Mouse (Mus musculus): ENCODE data around the gene Nup160.
A peak's percentile ranks its signal among the peaks of the same experiment; 100 is the strongest.

Gene Nup160

GRCm38 (mm10) chr2:90660947-90661346, 16.1 kb upstream of the Nup160 start:
- no peak for DNase-seq (ENCODE audit: inconsistent age in 2 of 2, low spot score in 1 of 2)

- DNase-seq (ENCODE audit: inconsistent age in 2 of 2, low spot score in 1 of 2), result no peak
Observed at GRCm38 (mm10) chr2:90661426-90661825, 15.6 kb upstream of the Nup160 start.

GRCm38 (mm10) chr2:90666591-90667387, 10.2 kb upstream of the Nup160 start:
- DNase-seq (ENCODE audit: inconsistent age in 2 of 2, low spot score in 1 of 2), result no peak

- no peak for DNase-seq (ENCODE audit: inconsistent age in 2 of 2, low spot score in 1 of 2)
Observed at GRCm38 (mm10) chr2:90667388-90668265, 9.4 kb upstream of the Nup160 start.

- no peak for DNase-seq (ENCODE audit: inconsistent age in 2 of 2, low spot score in 1 of 2)
Observed at GRCm38 (mm10) chr2:90670343-90670742, 6.7 kb upstream of the Nup160 start.

- DNase-seq (ENCODE audit: inconsistent age in 2 of 2, low spot score in 1 of 2), result no peak
Observed at GRCm38 (mm10) chr2:90673339-90673738, 3.7 kb upstream of the Nup160 start.

GRCm38 (mm10) chr2:90674555-90674954, 2.5 kb upstream of the Nup160 start:
- DNase-seq (ENCODE audit: inconsistent age in 2 of 2, low spot score in 1 of 2), result no peak

GRCm38 (mm10) chr2:90675488-90675887, 1.5 kb upstream of the Nup160 start:
- no peak for DNase-seq (ENCODE audit: inconsistent age in 2 of 2, low spot score in 1 of 2)

- peak; percentile 12 to 35 for DNase-seq (ENCODE audit: inconsistent age in 2 of 2, low spot score in 1 of 2)
Observed at GRCm38 (mm10) chr2:90678256-90679060, 1.4 kb downstream of the Nup160 start.

GRCm38 (mm10) chr2:90679061-90679810, 2.2 kb downstream of the Nup160 start:
- peak; percentile 93 to 98 for DNase-seq (ENCODE audit: inconsistent age in 2 of 2, low spot score in 1 of 2)

- no peak for DNase-seq (ENCODE audit: inconsistent age in 2 of 2, low spot score in 1 of 2)
Observed at GRCm38 (mm10) chr2:90700943-90701342, 23.9 kb downstream of the Nup160 start.

- DNase-seq (ENCODE audit: inconsistent age in 2 of 2, low spot score in 1 of 2), result no peak
Observed at GRCm38 (mm10) chr2:90708548-90708947, 31.5 kb downstream of the Nup160 start.

GRCm38 (mm10) chr2:90715555-90716092, 38.6 kb downstream of the Nup160 start:
- DNase-seq (ENCODE audit: inconsistent age in 2 of 2, low spot score in 1 of 2), result no peak

GRCm38 (mm10) chr2:90717366-90717765, 40.4 kb downstream of the Nup160 start:
- no peak for DNase-seq (ENCODE audit: inconsistent age in 2 of 2, low spot score in 1 of 2)

GRCm38 (mm10) chr2:90717948-90718347, 40.9 kb downstream of the Nup160 start:
- DNase-seq (ENCODE audit: inconsistent age in 2 of 2, low spot score in 1 of 2), result no peak

- DNase-seq (ENCODE audit: inconsistent age in 2 of 2, low spot score in 1 of 2), result no peak
Observed at GRCm38 (mm10) chr2:90726818-90727217, 49.8 kb downstream of the Nup160 start.

GRCm38 (mm10) chr2:90735326-90735725, 58.3 kb downstream of the Nup160 start:
- DNase-seq (ENCODE audit: inconsistent age in 2 of 2, low spot score in 1 of 2), result peak; percentile 45 to 82

GRCm38 (mm10) chr2:90738801-90739200, 61.8 kb downstream of the Nup160 start:
- no peak for DNase-seq (ENCODE audit: inconsistent age in 2 of 2, low spot score in 1 of 2)

- no peak for DNase-seq (ENCODE audit: inconsistent age in 2 of 2, low spot score in 1 of 2)
Observed at GRCm38 (mm10) chr2:90739327-90739726, 62.3 kb downstream of the Nup160 start.

GRCm38 (mm10) chr2:90739921-90740320, 62.9 kb downstream of the Nup160 start:
- no peak for DNase-seq (ENCODE audit: inconsistent age in 2 of 2, low spot score in 1 of 2)

Data from adrenal gland, adult (tissue).